Mouse (Mus musculus) forebrain, embryonic 15.5 days (tissue): ENCODE measurements around the gene Gm14399. TPM values are rescaled to one million over a fixed set of nuclear protein-coding genes. Genes with fewer than 3 reads are reported as not detected.
"Not testable (repeated sequence)": the region's sequence is repeated elsewhere in the genome, so short reads cannot be mapped to it uniquely, and the experiment has no call there.

Source experiments
- ATAC-seq: fragments of 200-750 bp; cut with Nextera tagmentation; replicated peaks from 2 replicates; pipeline ENCODE4 v1.8.0; 2017; ENCODE audit warnings: mild to moderate bottlenecking, moderate TSS enrichment, moderate library complexity
- H3K27ac ChIP-seq: fragments of 300-500 bp; sonication (generic); replicated peaks from 2 replicates; pipeline ENCODE4 v1.5.1; 2015; ENCODE audit warnings: mild to moderate bottlenecking, inconsistent platforms
- H3K27me3 ChIP-seq: fragments of 300-500 bp; sonication (generic); 2 replicates; pipeline ENCODE4 v1.6.1; 2015; ENCODE audit warnings: inconsistent platforms
- H3K36me3 ChIP-seq: fragments of 300-500 bp; sonication (generic); 2 replicates; pipeline ENCODE4 v1.6.1; 2015; ENCODE audit warnings: mild to moderate bottlenecking, inconsistent platforms
- H3K4me1 ChIP-seq: fragments of 300-500 bp; sonication (generic); 2 replicates; pipeline ENCODE4 v1.6.1; 2015; ENCODE audit warnings: inconsistent platforms
- H3K4me2 ChIP-seq: fragments of 300-500 bp; sonication (generic); replicated peaks from 2 replicates; pipeline ENCODE4 v1.6.1; 2015; ENCODE audit warnings: mild to moderate bottlenecking, inconsistent platforms
- H3K4me3 ChIP-seq: fragments of 300-500 bp; sonication (generic); 2 replicates; pipeline ENCODE4 v1.5.1; 2015; ENCODE audit warnings: mild to moderate bottlenecking, inconsistent platforms
- H3K9ac ChIP-seq: fragments of 300-500 bp; sonication (generic); replicated peaks from 2 replicates; pipeline ENCODE4 v1.6.1; 2015; ENCODE audit warnings: mild to moderate bottlenecking, inconsistent platforms
- H3K9me3 ChIP-seq: fragments of 300-500 bp; sonication (generic); 2 replicates; pipeline ENCODE4 v1.6.1; 2016; ENCODE audit warnings: inconsistent platforms
- WGBS: fragments of 180-500 bp; shearing (Covaris S2); methylation state at CpG from one replicate; pipeline ENCODE4 v1.1.7; 2015; ENCODE audit warnings: mixed read lengths; 5-methylcytosine and 5-hydroxymethylcytosine counted together
- polyA plus RNA-seq: library from polyadenylated mRNA; unstranded; fragments of >200 nt; fragmentation: Nextera tagmentation; extraction: Ambion mirVana; gene quantifications from 2 replicates; pipeline ENCODE4 v1.2.1, GENCODE M21; 2015

The Gm14399 gene
- polyA plus RNA-seq, 1 experiment from 2014 or later: 5.2 TPM

DNA sequence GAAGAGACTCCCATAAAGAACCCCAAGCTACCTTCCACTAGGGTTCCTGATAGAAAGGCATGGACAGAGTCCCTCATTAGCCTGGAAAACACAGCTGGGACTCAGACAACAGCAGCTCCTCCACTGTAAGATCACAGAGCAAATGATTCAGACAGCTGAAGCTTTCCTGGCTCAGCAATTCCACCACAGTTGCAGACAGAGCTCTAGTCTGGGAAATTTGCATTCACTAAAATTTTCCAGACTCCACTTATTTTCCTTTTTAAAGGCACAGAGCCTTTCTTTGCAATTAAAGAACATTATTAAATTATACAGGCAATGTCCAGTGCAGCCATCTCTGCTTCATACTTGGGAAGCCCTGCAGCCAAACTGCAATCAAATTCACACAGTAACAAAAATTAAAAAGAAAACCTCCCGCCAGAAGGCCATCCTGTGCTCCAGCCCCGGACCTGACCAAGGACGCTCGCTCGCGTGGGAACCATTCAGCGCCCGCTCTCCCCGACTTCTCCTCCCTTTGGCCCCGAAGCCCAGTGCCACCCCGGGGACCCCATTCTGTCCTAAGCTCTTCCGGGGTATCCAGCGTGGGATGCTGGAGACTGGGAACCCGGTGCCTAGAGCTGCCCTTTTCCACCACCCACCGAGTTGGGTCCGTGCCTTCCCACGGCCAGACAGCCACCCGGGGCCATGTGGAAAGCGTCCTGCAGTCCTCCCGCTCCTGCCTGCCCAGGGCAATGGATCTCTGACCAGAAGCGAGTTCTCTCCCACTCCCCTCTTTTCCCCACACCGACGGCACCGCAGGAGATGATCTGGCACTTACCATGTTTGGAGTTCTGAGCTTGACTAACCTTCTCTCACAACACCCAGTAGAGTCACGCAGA lies 457 bp downstream of the Gm14399 start:
- not testable (repeated sequence) for H3K27me3 ChIP-seq, ATAC-seq, H3K4me1 ChIP-seq, H3K36me3 ChIP-seq, H3K9me3 ChIP-seq, H3K27ac ChIP-seq
- H3K4me2 ChIP-seq: peak overlapping the region; percentile 43
- H3K4me3 ChIP-seq: peak overlapping the region; percentile 49
- WGBS: 2% methylated on average over 25 of the region's 25 CpGs
- H3K9ac ChIP-seq: peak overlapping the region; percentile 41; the same call in 1 of the 2 replicates

GRCm38 (mm10) chr2:175140624-175141023 lies 1.2 kb downstream of the Gm14399 start:
- H3K9me3 ChIP-seq, H3K4me1 ChIP-seq, H3K27ac ChIP-seq, ATAC-seq, H3K9ac ChIP-seq, H3K27me3 ChIP-seq, H3K4me3 ChIP-seq, H3K4me2 ChIP-seq, H3K36me3 ChIP-seq: not testable (repeated sequence)

Other genes starting within 250 kb of the Gm14399 start
- not detected in 2 replicates for gene Gm14444, start 131.8 kb downstream of the Gm14399 start, polyA plus RNA-seq
- 0.75 and 1.3 TPM in 2 replicates for gene Gm14393, start 74.2 kb downstream of the Gm14399 start, polyA plus RNA-seq
- gene Gm14443, start 33.9 kb upstream of the Gm14399 start, polyA plus RNA-seq: 1.3 and 1.5 TPM in 2 replicates
- gene Gm14391, start 64.9 kb upstream of the Gm14399 start, polyA plus RNA-seq: 4.5 and 7.5 TPM in 2 replicates
- 0.09 TPM in 1 of 2 replicates, not detected in the other for gene Gm14440, start 133.1 kb upstream of the Gm14399 start, polyA plus RNA-seq
- gene Gm4631, start 196.2 kb upstream of the Gm14399 start, polyA plus RNA-seq: 18.1 and 18.2 TPM in 2 replicates
- gene Zfp968, start 230.4 kb upstream of the Gm14399 start, polyA plus RNA-seq: 3.8 and 4.9 TPM in 2 replicates